Mouse (Mus musculus): ENCODE results near the gene Msln. TPM values are rescaled to one million over a fixed set of nuclear protein-coding genes. Genes with fewer than 3 reads are reported as not detected.

Msln gene
- polyA plus RNA-seq, 1 experiment from 2014 or later = 9.6 TPM

DNA sequence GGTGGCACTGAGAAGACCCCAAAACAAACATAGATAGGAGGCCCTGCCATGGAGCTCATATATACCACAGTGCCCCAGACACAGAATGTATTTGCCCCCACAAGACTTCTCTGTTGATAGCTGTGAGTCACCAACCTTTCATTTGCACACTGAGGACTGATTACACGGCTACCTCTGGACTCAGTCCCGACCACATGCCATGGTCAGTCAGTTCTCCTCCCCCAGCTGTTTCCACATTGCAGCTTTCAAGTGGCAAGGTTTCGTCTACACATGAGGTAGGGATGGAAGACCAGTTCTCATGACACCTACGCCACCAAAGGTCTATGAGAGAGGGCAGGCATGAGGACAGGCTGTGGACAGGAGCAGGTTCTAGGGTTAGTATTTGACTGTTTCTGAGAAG, 43.0 kb downstream of the Msln start:
- Histone ChIP-seq H3K27me3 (ENCODE audit: insufficient read depth, low read length) (no peaks in the 10 kb centered on the region), H3K4me1 (replicated peaks; ENCODE audit: insufficient read depth, low read length) (no peaks in the 10 kb centered on the region), H3K4me3 (replicated peaks; ENCODE audit: low read depth, low read length) (no peak overlapping the region), H3K36me3 (ENCODE audit: insufficient read depth, low read length) (no peaks in the 10 kb centered on the region), H3K27ac (no peak overlapping the region), H3K4me2 (ENCODE audit: low read length) (no peak overlapping the region), H3K9me3 (replicated peaks; ENCODE audit: low read length) (no peaks in the 10 kb centered on the region), H3K9ac (ENCODE audit: low read depth, low read length) (no peak overlapping the region)
- ATAC-seq (replicated peaks; ENCODE audit: low FRiP score, low read depth) (no peak), DNase-seq (ENCODE audit: low spot score) (no peak)
- no peak for TF ChIP-seq CTCF (IDR thresholded peaks at IDR 0.05; ENCODE audit: low read depth)
- 72% methylated on average over 4 of the region's 4 CpGs for WGBS

DNA sequence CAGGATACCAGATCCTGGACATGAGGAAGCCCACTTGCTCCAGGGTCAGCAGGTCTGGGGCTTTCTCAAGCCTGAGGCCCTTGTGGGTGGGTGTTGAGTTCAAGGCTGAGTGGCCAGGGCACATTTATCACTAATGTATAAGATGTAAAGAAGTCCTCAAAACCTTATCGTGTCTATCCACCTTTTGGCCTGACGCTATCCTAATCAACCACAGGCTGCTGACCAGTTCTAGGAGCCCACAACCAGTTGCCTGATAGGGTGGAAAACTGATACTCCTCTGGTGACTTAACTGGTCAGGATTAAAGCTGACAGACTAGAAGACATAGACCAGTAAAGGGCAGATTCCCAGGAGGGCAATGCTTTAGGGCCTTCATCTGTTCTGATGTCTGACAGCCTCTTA, 44.2 kb downstream of the Msln start:
- Histone ChIP-seq H3K9ac (ENCODE audit: low read depth, low read length) (no peak overlapping the region), H3K4me1 (replicated peaks; ENCODE audit: insufficient read depth, low read length) (no peaks in the 10 kb centered on the region), H3K4me3 (replicated peaks; ENCODE audit: low read depth, low read length) (no peak overlapping the region), H3K9me3 (replicated peaks; ENCODE audit: low read length) (no peaks in the 10 kb centered on the region), H3K4me2 (ENCODE audit: low read length) (no peak overlapping the region), H3K36me3 (ENCODE audit: insufficient read depth, low read length) (no peaks in the 10 kb centered on the region), H3K27me3 (ENCODE audit: insufficient read depth, low read length) (no peaks in the 10 kb centered on the region), H3K27ac (no peak overlapping the region)
- no peak for TF ChIP-seq CTCF (IDR thresholded peaks at IDR 0.05; ENCODE audit: low read depth)
- DNase-seq (ENCODE audit: low spot score) (no peak), ATAC-seq (replicated peaks; ENCODE audit: low FRiP score, low read depth) (no peak)
- 86% methylated on average over 2 of the region's 2 CpGs for WGBS

DNA sequence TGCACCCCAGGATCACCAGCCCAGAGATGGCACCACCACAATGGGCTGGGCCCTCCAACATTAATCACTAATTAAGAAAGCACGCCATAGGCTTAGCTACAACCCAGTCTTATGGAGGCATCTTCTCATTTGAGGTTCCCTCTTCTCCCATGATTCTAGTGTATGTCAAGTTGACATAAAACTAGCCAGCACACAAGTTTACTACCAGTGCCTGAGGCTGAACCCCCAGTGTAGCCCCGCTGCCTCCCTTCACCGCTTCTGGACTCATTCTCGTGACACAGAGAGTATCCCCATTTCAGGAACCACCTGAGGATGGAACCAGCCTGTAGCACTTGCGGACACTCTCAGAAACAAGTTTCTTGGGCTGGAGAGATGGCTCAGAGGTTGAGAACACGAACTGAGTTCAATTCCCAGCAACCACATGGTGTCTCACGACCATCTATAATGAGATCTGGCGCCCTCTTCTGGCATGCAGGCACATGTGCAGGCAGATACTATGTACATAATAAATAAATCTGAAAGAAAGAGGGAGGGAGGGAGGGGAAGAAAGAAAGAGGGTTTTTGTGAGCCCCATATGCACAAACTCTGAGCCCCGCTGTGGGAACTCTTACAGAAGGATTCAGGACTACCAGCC, 53.2 kb downstream of the Msln start:
- peak; percentile 53 for TF ChIP-seq CTCF (IDR thresholded peaks at IDR 0.05; ENCODE audit: low read depth)
- DNase-seq (ENCODE audit: low spot score) (no peak), ATAC-seq (replicated peaks; ENCODE audit: low FRiP score, low read depth) (no peak)
- H3K9me3 ChIP-seq (replicated peaks; ENCODE audit: low read length) = no peaks in the 10 kb centered on the region
- H3K27ac ChIP-seq = no peak overlapping the region
- H3K4me2 ChIP-seq (ENCODE audit: low read length) = no peak overlapping the region
- no peaks in the 10 kb centered on the region for H3K4me1 ChIP-seq (replicated peaks; ENCODE audit: insufficient read depth, low read length)
- H3K4me3 ChIP-seq (replicated peaks; ENCODE audit: low read depth, low read length) = no peak overlapping the region
- no peaks in the 10 kb centered on the region for H3K27me3 ChIP-seq (ENCODE audit: insufficient read depth, low read length)
- H3K9ac ChIP-seq (ENCODE audit: low read depth, low read length) = no peak overlapping the region
- WGBS = 60% methylated on average over 9 of the region's 9 CpGs
- H3K36me3 ChIP-seq (ENCODE audit: insufficient read depth, low read length) = no peaks in the 10 kb centered on the region

Small RNAs within 50 kb of the gene (microRNA-seq; reads per million reads assigned to microRNA genes)
- not detected for gene Gm25083
- gene Mir6966 = 1.0 reads per million

Other genes starting within 250 kb of the Msln start
- gene Sox8, start 183.7 kb downstream of the Msln start, polyA plus RNA-seq (2015; fragmentation: Nextera tagmentation; extraction: Ambion mirVana) = 1.8 and 2.2 TPM in 2 replicates
- 22.0 and 25.5 TPM in 2 replicates for gene Lmf1, start 175.3 kb downstream of the Msln start, polyA plus RNA-seq (2015; fragmentation: Nextera tagmentation; extraction: Ambion mirVana)
- gene Gng13, start 37.2 kb downstream of the Msln start, polyA plus RNA-seq (2015; fragmentation: Nextera tagmentation; extraction: Ambion mirVana) = 0.70 TPM in 2 replicates
- 10.3 and 13.8 TPM in 2 replicates for gene Chtf18, start 27.0 kb downstream of the Msln start, polyA plus RNA-seq (2015; fragmentation: Nextera tagmentation; extraction: Ambion mirVana)
- gene Rpusd1, start 26.7 kb downstream of the Msln start, polyA plus RNA-seq (2015; fragmentation: Nextera tagmentation; extraction: Ambion mirVana) = 14.9 and 16.5 TPM in 2 replicates
- gene Mslnl, start 18.3 kb downstream of the Msln start, polyA plus RNA-seq (2015; fragmentation: Nextera tagmentation; extraction: Ambion mirVana) = not detected in 2 replicates
- gene Narfl, start 19.4 kb upstream of the Msln start, polyA plus RNA-seq (2015; fragmentation: Nextera tagmentation; extraction: Ambion mirVana) = 34.5 and 35.3 TPM in 2 replicates
- gene Haghl, start 31.3 kb upstream of the Msln start, polyA plus RNA-seq (2015; fragmentation: Nextera tagmentation; extraction: Ambion mirVana) = 79.9 and 80.0 TPM in 2 replicates
- 0.13 and 0.17 TPM in 2 replicates for gene Ccdc78, start 32.2 kb upstream of the Msln start, polyA plus RNA-seq (2015; fragmentation: Nextera tagmentation; extraction: Ambion mirVana)
- 112 and 117 TPM in 2 replicates for gene Fam173a, start 38.5 kb upstream of the Msln start, polyA plus RNA-seq (2015; fragmentation: Nextera tagmentation; extraction: Ambion mirVana)
- 0.82 TPM in 1 of 2 replicates, not detected in the other for gene AC134908.4, start 41.3 kb upstream of the Msln start, polyA plus RNA-seq (2015; fragmentation: Nextera tagmentation; extraction: Ambion mirVana)
- 45.4 and 50.9 TPM in 2 replicates for gene Metrn, start 42.8 kb upstream of the Msln start, polyA plus RNA-seq (2015; fragmentation: Nextera tagmentation; extraction: Ambion mirVana)
- 0.34 and 0.56 TPM in 2 replicates for gene Fbxl16, start 54.7 kb upstream of the Msln start, polyA plus RNA-seq (2015; fragmentation: Nextera tagmentation; extraction: Ambion mirVana)
- 21.0 and 22.1 TPM in 2 replicates for gene Wdr24, start 69.2 kb upstream of the Msln start, polyA plus RNA-seq (2015; fragmentation: Nextera tagmentation; extraction: Ambion mirVana)
- 53.1 and 54.5 TPM in 2 replicates for gene Jmjd8, start 74.5 kb upstream of the Msln start, polyA plus RNA-seq (2015; fragmentation: Nextera tagmentation; extraction: Ambion mirVana)
- 267 and 287 TPM in 2 replicates for gene Stub1, start 79.0 kb upstream of the Msln start, polyA plus RNA-seq (2015; fragmentation: Nextera tagmentation; extraction: Ambion mirVana)
- 3.7 and 3.9 TPM in 2 replicates for gene Rhbdl1, start 82.9 kb upstream of the Msln start, polyA plus RNA-seq (2015; fragmentation: Nextera tagmentation; extraction: Ambion mirVana)
- gene Gm20683, start 87.4 kb upstream of the Msln start, polyA plus RNA-seq (2015; fragmentation: Nextera tagmentation; extraction: Ambion mirVana) = 2.7 and 2.8 TPM in 2 replicates
- 21.1 and 22.4 TPM in 2 replicates for gene Rhot2, start 90.5 kb upstream of the Msln start, polyA plus RNA-seq (2015; fragmentation: Nextera tagmentation; extraction: Ambion mirVana)
- gene Wdr90, start 107.1 kb upstream of the Msln start, polyA plus RNA-seq (2015; fragmentation: Nextera tagmentation; extraction: Ambion mirVana) = 10.6 and 10.7 TPM in 2 replicates
- 128 and 138 TPM in 2 replicates for gene Mcrip2, start 114.4 kb upstream of the Msln start, polyA plus RNA-seq (2015; fragmentation: Nextera tagmentation; extraction: Ambion mirVana)
- gene Mettl26, start 120.7 kb upstream of the Msln start, polyA plus RNA-seq (2015; fragmentation: Nextera tagmentation; extraction: Ambion mirVana) = 106 and 119 TPM in 2 replicates
- gene Wfikkn1, start 126.5 kb upstream of the Msln start, polyA plus RNA-seq (2015; fragmentation: Nextera tagmentation; extraction: Ambion mirVana) = 0.38 and 0.51 TPM in 2 replicates
- 20.4 and 22.1 TPM in 2 replicates for gene Rab40c, start 165.3 kb upstream of the Msln start, polyA plus RNA-seq (2015; fragmentation: Nextera tagmentation; extraction: Ambion mirVana)
- 69.5 and 70.2 TPM in 2 replicates for gene Pigq, start 190.6 kb upstream of the Msln start, polyA plus RNA-seq (2015; fragmentation: Nextera tagmentation; extraction: Ambion mirVana)
- gene Nhlrc4, start 190.6 kb upstream of the Msln start, polyA plus RNA-seq (2015; fragmentation: Nextera tagmentation; extraction: Ambion mirVana) = 1.1 and 2.5 TPM in 2 replicates
- 6.8 and 7.2 TPM in 2 replicates for gene A930017K11Rik, start 198.2 kb upstream of the Msln start, polyA plus RNA-seq (2015; fragmentation: Nextera tagmentation; extraction: Ambion mirVana)
- gene Capn15, start 231.4 kb upstream of the Msln start, polyA plus RNA-seq (2015; fragmentation: Nextera tagmentation; extraction: Ambion mirVana) = 17.0 and 19.8 TPM in 2 replicates

Data from kidney, postnatal 0 days (tissue).